Mouse (Mus musculus) megakaryocyte, embryonic 14.5 days (primary cell): ENCODE results near the gene Fgd4.

Experiments used
- FLI1 ChIP-seq: IDR thresholded peaks from 2 replicates; pipeline ENCODE4 v1.6.1; 2012; ENCODE audit warnings: low read length, inconsistent platforms, mixed read lengths
- GATA1 ChIP-seq: IDR thresholded peaks from 3 replicates; pipeline ENCODE4 v1.6.1; 2012; ENCODE audit warnings: mixed read lengths, low read length, inconsistent platforms, borderline replicate concordance

DNA sequence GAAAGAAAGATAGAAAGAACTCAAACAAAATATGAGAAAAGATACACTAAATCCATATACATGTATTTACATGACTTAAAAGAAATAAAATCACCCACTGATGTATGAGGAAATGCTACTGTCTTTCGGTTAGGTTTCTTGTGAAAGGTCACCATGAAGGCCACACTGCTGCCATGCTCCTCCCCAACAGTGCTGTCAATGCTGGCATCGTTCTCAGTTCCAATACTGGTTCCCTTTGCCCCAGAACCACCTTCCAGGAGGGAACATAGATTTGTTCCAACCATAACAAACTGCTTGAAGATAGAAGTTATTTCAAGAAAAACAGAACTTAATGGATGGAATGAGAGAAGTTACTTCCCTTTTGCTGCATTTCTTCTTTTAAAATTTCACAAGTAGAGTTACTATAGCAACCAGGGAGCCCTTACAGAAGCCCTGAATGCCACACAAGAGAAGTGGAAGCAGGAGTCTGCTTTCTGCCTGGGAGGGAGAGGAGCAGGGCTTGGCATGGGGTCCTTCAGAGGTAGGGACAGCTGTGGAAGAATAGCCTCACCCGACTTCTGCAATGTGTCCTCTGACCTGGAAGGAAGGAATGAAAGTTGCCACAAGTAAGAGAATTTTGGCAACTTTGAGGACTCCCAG is 75.0 kb downstream of the Fgd4 start:
- no peak for TF ChIP-seq FLI1
- TF ChIP-seq GATA1 = no peak
